Mouse (Mus musculus) intestine, embryonic 15.5 days (tissue): Measurements from ENCODE around the gene Shc2. TPM values are rescaled to one million over a fixed set of nuclear protein-coding genes. Genes with fewer than 3 reads are reported as not detected.
A peak's percentile ranks its signal among the peaks of the same experiment; 100 is the strongest.

ENCODE experiments used
- ATAC-seq: fragments of 200-750 bp; cut with Nextera tagmentation; 2 replicates; pipeline ENCODE4 v1.8.0; 2017; ENCODE audit warnings: moderate TSS enrichment, moderate library complexity
- H3K27ac ChIP-seq: fragments of 300-500 bp; sonication (generic); 2 replicates; pipeline ENCODE4 v1.5.1; 2015; ENCODE audit warnings: mild to moderate bottlenecking, inconsistent platforms
- H3K27me3 ChIP-seq: fragments of 300-500 bp; sonication (generic); replicated peaks from 2 replicates; pipeline ENCODE4 v1.6.1; 2015; ENCODE audit warnings: inconsistent platforms
- H3K36me3 ChIP-seq: fragments of 300-500 bp; sonication (generic); 2 replicates; pipeline ENCODE4 v1.6.1; 2015; ENCODE audit warnings: inconsistent platforms
- H3K4me1 ChIP-seq: fragments of 300-500 bp; sonication (generic); replicated peaks from 2 replicates; pipeline ENCODE4 v1.6.1; 2015; ENCODE audit warnings: inconsistent platforms
- H3K4me2 ChIP-seq: fragments of 300-500 bp; sonication (generic); replicated peaks from 2 replicates; pipeline ENCODE4 v1.6.1; 2015; ENCODE audit warnings: mild to moderate bottlenecking, inconsistent platforms
- H3K4me3 ChIP-seq: fragments of 300-500 bp; sonication (generic); replicated peaks from 2 replicates; pipeline ENCODE4 v1.5.1; 2015; ENCODE audit warnings: inconsistent platforms
- H3K9ac ChIP-seq: fragments of 300-500 bp; sonication (generic); 2 replicates; pipeline ENCODE4 v1.6.1; 2015; ENCODE audit warnings: inconsistent platforms
- H3K9me3 ChIP-seq: fragments of 300-500 bp; sonication (generic); 2 replicates; pipeline ENCODE4 v1.6.1; 2016; ENCODE audit warnings: inconsistent platforms
- WGBS: fragments of 180-500 bp; shearing (Covaris S2); methylation state at CpG from one replicate; pipeline ENCODE4 v1.1.7; 2015; 5-methylcytosine and 5-hydroxymethylcytosine counted together
- polyA plus RNA-seq: library from polyadenylated mRNA; unstranded; fragments of >200 nt; fragmentation: Nextera tagmentation; extraction: Ambion mirVana; gene quantifications from 2 replicates; pipeline ENCODE4 v1.2.1, GENCODE M21; 2015

Shc2 gene
- polyA plus RNA-seq, 1 experiment from 2014 or later = 8.2 TPM

DNA sequence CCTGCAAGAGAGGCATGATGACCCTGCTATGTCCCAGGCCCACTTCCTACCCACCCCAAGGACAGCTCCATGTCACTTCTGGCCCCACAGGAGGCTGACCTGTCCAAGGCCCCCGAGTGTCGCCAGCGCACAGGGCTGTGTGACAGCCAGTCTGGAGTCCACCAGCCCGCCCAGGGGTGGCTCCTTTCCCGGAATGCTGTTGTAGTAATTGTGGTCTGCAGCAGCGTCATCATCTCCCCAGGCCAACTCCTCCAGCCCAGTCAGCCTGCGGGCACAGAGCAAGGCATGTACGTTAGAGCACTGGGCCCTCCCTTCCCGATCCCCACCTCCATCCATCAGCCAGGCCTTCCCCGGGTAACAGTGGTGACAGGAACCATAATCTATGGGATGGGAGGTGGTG lies 11.6 kb downstream of the Shc2 start:
- 82% methylated on average over 10 of the region's 10 CpGs for WGBS
- no peak for ATAC-seq
- no peak overlapping the region for H3K4me2 ChIP-seq
- no peak overlapping the region for H3K9ac ChIP-seq
- no peaks in the 10 kb centered on the region for H3K36me3 ChIP-seq
- H3K9me3 ChIP-seq = no peaks in the 10 kb centered on the region
- no peaks in the 10 kb centered on the region for H3K27me3 ChIP-seq
- no peaks in the 10 kb centered on the region for H3K4me1 ChIP-seq
- H3K4me3 ChIP-seq = no peak overlapping the region
- no peak overlapping the region for H3K27ac ChIP-seq

- WGBS = 75% methylated on average over 9 of the region's 9 CpGs
- Histone ChIP-seq H3K4me1 (no peaks in the 10 kb centered on the region), H3K27me3 (no peaks in the 10 kb centered on the region), H3K4me2 (no peak overlapping the region), H3K27ac (no peak overlapping the region), H3K9me3 (no peaks in the 10 kb centered on the region), H3K9ac (no peak overlapping the region), H3K36me3 (no peaks in the 10 kb centered on the region), H3K4me3 (no peak overlapping the region)
- ATAC-seq = no peak
Measured at GRCm38 (mm10) chr10:79625398-79625797, 12.3 kb downstream of the Shc2 start.

DNA sequence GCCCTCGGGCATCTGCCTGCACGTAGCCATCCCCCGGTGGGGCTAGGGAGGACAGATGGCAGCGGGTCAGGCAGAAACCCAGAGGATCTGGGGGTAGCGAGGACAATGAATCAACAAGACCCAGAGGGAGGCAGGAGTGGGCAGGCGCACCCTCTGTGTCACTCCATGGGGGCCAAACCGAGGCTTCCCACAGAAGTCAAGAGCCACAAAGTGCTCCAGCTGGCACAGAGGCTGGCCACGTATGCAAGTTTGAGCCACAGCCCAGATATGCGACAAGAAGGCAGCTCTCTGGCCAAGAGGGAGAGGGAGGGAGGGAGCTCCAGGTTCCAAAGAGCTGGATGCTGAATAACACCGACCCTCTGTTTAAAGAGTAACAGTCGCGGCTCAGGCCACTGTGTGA lies 13.8 kb downstream of the Shc2 start:
- Histone ChIP-seq H3K4me1 (no peaks in the 10 kb centered on the region), H3K9ac (no peak overlapping the region), H3K4me3 (no peak overlapping the region), H3K9me3 (no peaks in the 10 kb centered on the region), H3K36me3 (no peaks in the 10 kb centered on the region), H3K27me3 (no peaks in the 10 kb centered on the region), H3K27ac (no peak overlapping the region), H3K4me2 (no peak overlapping the region)
- 76% methylated on average over 12 of the region's 12 CpGs for WGBS
- no peak for ATAC-seq

GRCm38 (mm10) chr10:79616376-79616775 lies 21.3 kb downstream of the Shc2 start:
- ATAC-seq = no peak
- Histone ChIP-seq H3K4me3 (no peak overlapping the region), H3K4me1 (peaks cover 26% of the 10 kb centered on the region), H3K9me3 (no peaks in the 10 kb centered on the region), H3K27me3 (peaks cover 20% of the 10 kb centered on the region), H3K4me2 (no peak overlapping the region), H3K27ac (no peak overlapping the region), H3K9ac (no peak overlapping the region), H3K36me3 (no peaks in the 10 kb centered on the region)
- 89% methylated on average over 5 of the region's 5 CpGs for WGBS

- Histone ChIP-seq H3K4me1 (peaks cover 26% of the 10 kb centered on the region), H3K9ac (no peak overlapping the region), H3K27me3 (peaks cover 23% of the 10 kb centered on the region), H3K4me2 (peak overlapping the region; percentile 26; the same call in 1 of the 2 replicates), H3K27ac (no peak overlapping the region), H3K9me3 (no peaks in the 10 kb centered on the region), H3K36me3 (no peaks in the 10 kb centered on the region), H3K4me3 (no peak overlapping the region)
- peak; percentile 28 for ATAC-seq
- WGBS = 11% methylated on average over 8 of the region's 8 CpGs
Measured at GRCm38 (mm10) chr10:79615860-79616259, 21.9 kb downstream of the Shc2 start.

DNA sequence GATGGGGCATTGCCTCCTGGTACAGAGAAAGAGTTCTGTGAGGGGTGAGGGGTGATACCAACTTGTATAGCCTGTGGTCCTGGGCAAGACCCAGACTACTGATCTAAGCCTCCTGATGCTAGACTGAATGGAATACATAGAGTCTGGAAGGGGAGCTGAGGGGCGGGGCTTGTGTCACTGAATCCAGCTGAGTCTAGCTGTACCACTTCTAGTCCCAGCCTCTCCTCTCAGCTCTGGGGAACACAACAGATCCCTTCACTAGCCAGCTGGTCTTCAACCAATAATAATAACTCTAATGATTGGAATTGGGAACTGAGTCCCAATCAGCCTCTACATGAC lies 23.4 kb downstream of the Shc2 start:
- Histone ChIP-seq H3K36me3 (no peaks in the 10 kb centered on the region), H3K27me3 (peaks cover 23% of the 10 kb centered on the region), H3K4me1 (peaks cover 26% of the 10 kb centered on the region), H3K9me3 (no peaks in the 10 kb centered on the region), H3K4me2 (peak overlapping the region; percentile 98), H3K27ac (no peak overlapping the region), H3K4me3 (peak overlapping the region; percentile 59), H3K9ac (0 out of 2 replicates have a peak overlapping the region, but pooled peaks have one; percentile 56)
- ATAC-seq = no peak
- WGBS = 90% methylated on average over 1 of the region's 1 CpGs

DNA sequence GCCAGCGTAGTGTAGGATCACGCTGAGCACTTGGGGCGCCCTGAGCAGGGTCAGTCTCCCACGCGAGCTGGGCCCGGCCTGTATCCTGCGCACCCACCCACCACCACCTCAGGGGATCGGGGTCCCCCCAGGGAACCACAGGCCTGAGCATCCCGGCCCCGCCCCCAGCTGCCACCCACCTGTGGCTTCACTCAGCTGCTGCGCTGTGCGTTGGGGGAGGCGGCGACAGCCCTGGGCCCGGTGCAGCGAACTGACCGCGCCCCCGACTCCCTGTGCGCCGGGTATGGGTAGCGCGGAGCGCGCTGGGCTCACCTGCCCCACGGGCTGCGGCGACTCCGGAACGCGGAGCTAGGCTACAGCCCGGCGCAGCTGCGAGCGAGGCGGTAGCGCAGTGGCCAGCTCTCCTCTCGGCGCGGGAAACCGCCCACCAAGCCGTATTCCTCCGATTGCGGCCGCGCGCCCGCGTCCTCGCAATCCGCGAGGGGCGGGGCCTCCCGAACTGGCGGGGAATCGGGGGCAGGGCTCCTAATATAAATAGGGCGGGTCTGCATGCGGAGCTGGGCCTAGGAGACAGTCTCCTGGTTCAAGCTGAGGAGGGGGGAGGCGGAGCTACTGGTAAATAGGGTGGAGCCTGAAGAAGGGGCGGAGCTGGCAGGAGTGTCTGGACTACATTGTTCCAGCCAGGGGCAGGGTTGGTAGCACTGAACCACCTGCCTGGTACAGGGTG lies 24.0 kb downstream of the Shc2 start, which contains the start of gene C2cd4c:
Gene C2cd4c, minus strand, starts transcription at position 448 of the 727 bp plus-strand sequence.
- WGBS = 1% methylated on average over 60 of the region's 60 CpGs

DNA sequence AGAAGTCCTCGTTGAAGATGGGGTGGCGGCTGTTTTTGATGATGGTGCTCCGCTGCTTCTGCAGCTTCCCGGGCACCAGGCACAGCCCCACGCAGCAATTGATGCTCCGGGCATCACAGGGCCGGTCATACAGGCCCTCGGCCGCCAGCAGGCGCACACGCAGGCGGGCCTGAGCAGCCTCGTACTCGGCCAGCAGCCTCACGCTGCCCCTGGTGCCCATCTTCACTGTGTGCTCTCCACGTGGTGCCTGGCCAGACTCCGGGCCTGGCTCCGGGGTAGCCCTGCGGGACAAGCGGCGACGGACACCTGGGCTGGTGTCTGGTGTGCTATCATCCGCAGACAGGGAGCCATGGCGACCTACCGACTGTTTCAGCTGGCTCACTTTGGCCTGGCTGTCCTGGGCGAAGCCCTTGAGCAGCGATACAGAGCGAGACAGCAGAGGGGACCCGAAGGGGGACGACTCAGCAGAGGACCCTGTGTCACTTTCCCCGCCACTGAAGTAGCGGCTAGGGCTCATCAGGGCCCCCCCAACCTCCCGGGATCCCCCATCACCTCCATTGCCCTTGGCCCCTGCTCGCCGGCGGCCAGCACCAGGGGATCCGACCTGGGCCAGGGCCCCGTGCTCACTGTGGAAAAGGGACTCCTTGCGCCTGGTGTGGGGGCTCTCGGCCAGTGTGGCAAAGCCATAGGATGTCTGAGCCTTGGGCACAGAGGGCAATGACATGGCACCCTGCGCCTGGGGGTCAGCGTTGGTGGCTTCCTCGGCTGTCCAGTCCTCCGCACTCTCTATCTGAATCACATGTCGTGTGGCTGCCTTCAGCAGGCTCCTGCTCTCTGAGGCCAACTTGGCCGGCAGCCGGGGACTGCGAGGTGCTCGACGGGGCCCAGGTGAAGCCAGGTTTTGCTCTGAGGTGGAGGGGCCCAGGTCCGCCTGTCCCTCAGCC lies 25.3 kb downstream of the Shc2 start:
- H3K4me2 ChIP-seq = peak overlapping the region; percentile 98
- ATAC-seq = no peak

More for the DNA sequence above, 24.0 kb downstream of the Shc2 start, which contains the start of gene C2cd4c:
- Histone ChIP-seq H3K36me3 (no peaks in the 10 kb centered on the region), H3K27me3 (peaks cover 23% of the 10 kb centered on the region), H3K9me3 (no peaks in the 10 kb centered on the region), H3K27ac (no peak within 1 kb of the TSS), H3K4me2 (peak within 1 kb of the TSS; percentile 98), H3K4me3 (peak within 1 kb of the TSS; percentile 59), H3K4me1 (peaks cover 26% of the 10 kb centered on the region), H3K9ac (peak within 1 kb of the TSS; percentile 56)
- peak; percentile 92 for ATAC-seq

DNA sequence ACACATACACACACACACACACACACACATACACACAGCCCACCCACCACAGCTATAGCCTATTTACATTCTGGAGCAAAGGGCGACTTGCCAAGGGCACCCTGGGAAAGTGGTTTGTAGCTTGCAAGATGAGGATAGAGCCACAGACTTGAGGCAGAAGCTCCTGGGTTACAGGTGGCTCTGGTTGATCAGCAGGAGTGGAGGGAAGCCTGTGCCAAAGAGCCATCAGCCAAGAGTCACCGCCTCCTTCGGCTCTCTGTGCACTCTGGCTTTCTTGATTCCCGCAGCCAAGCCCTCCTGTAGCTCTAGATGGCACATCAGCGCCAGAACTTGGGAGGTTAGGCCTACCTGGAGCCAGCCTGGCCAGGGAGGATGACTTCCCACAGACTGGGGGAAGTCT lies 26.4 kb downstream of the Shc2 start:
- 33% methylated on average over 5 of the region's 5 CpGs for whole genome bisulfite sequencing
- Histone ChIP-seq H3K4me2 (no peak overlapping the region), H3K27ac (no peak overlapping the region), H3K9ac (no peak overlapping the region), H3K9me3 (no peaks in the 10 kb centered on the region), H3K27me3 (peaks cover 23% of the 10 kb centered on the region), H3K4me3 (no peak overlapping the region), H3K36me3 (no peaks in the 10 kb centered on the region), H3K4me1 (peaks cover 29% of the 10 kb centered on the region)
- ATAC-seq = no peak

More for the DNA sequence above, 25.3 kb downstream of the Shc2 start:
- WGBS = 23% methylated on average over 51 of the region's 51 CpGs
- Histone ChIP-seq H3K9me3 (no peaks in the 10 kb centered on the region), H3K4me3 (peak overlapping the region; percentile 9; the same call in 1 of the 2 replicates), H3K36me3 (no peaks in the 10 kb centered on the region), H3K4me1 (peaks cover 29% of the 10 kb centered on the region), H3K27ac (no peak overlapping the region), H3K27me3 (peaks cover 23% of the 10 kb centered on the region), H3K9ac (peak overlapping the region; percentile 23; the same call in 1 of the 2 replicates)

GRCm38 (mm10) chr10:79609276-79609675 lies 28.4 kb downstream of the Shc2 start:
- H3K9me3 ChIP-seq = no peaks in the 10 kb centered on the region
- H3K36me3 ChIP-seq = no peaks in the 10 kb centered on the region
- H3K4me1 ChIP-seq = peaks cover 29% of the 10 kb centered on the region
- no peak overlapping the region for H3K9ac ChIP-seq
- no peak overlapping the region for H3K4me2 ChIP-seq
- peaks cover 23% of the 10 kb centered on the region for H3K27me3 ChIP-seq
- no peak overlapping the region for H3K4me3 ChIP-seq
- ATAC-seq = no peak
- H3K27ac ChIP-seq = no peak overlapping the region
- WGBS = 72% methylated on average over 3 of the region's 3 CpGs

GRCm38 (mm10) chr10:79607892-79608291 lies 29.8 kb downstream of the Shc2 start:
- no peak overlapping the region for H3K4me2 ChIP-seq
- H3K27me3 ChIP-seq = peaks cover 15% of the 10 kb centered on the region
- H3K27ac ChIP-seq = no peak overlapping the region
- peak; percentile 32 for ATAC-seq
- no peak overlapping the region for H3K9ac ChIP-seq
- H3K4me1 ChIP-seq = peaks cover 15% of the 10 kb centered on the region
- no peaks in the 10 kb centered on the region for H3K36me3 ChIP-seq
- H3K4me3 ChIP-seq = no peak overlapping the region
- no peaks in the 10 kb centered on the region for H3K9me3 ChIP-seq
- WGBS = 33% methylated on average over 2 of the region's 2 CpGs

GRCm38 (mm10) chr10:79606537-79606936 lies 31.2 kb downstream of the Shc2 start:
- Histone ChIP-seq H3K27ac (no peak overlapping the region), H3K4me3 (no peak overlapping the region), H3K27me3 (0 out of 2 replicates have a peak, but pooled peaks cover 3% of the 10 kb centered on the region), H3K36me3 (no peaks in the 10 kb centered on the region), H3K9me3 (no peaks in the 10 kb centered on the region), H3K4me1 (0 out of 2 replicates have a peak, but pooled peaks cover 3% of the 10 kb centered on the region), H3K4me2 (no peak overlapping the region), H3K9ac (no peak overlapping the region)
- no peak for ATAC-seq
- WGBS = 80% methylated on average over 4 of the region's 4 CpGs
